In genomic region chr1:63934570-63935280, GRCm38 (mm10) we compare ENCODE assay signal across 19 mouse cellular contexts.
A peak's percentile ranks its signal among the peaks of the same experiment; 100 is the strongest.
DNase-seq lines count a peak whose midpoint lies in the region; TF ChIP-seq lines count a peak whose summit lies in the region.
"Had no signal": no experiment of that assay in that cellular context is flagged by ENCODE, and none has a peak within 500 bp of the region (broad histone marks: within the 10 kb centered on the region; RNA-seq: fewer than 3 reads in every experiment).

No protein-coding gene starts in this region.

- peaks cover 75% of the 10 kb centered on the region for H3K27me3 ChIP-seq in hindbrain, embryonic 10.5 days (ENCODE audit: insufficient read depth, poor library complexity, severe bottlenecking)
- H3K27me3 ChIP-seq: embryonic facial prominence, embryonic 15.5 days; forebrain, embryonic 13.5 days; limb, embryonic 13.5 days; liver, embryonic 15.5 days had no signal

- peak overlapping the region; percentile 72 for H3K27ac ChIP-seq in layer of hippocampus, adult 2 months
- H3K27ac ChIP-seq in hindbrain, embryonic 10.5 days: no peak overlapping the region
- H3K27ac ChIP-seq: embryonic facial prominence, embryonic 15.5 days; forebrain, embryonic 13.5 days; hindbrain, embryonic 15.5 days; limb, embryonic 13.5 days; liver, embryonic 15.5 days had no signal

- intact Hi-C loops in left cerebral cortex, postnatal 4 days (cut with DNase I): no loop called here

- 91% methylated on average over 8 of the region's 8 CpGs for WGBS in hindbrain, embryonic 10.5 days

- no peaks in the 10 kb centered on the region for H3K9me3 ChIP-seq in hindbrain, embryonic 10.5 days
- H3K9me3 ChIP-seq: embryonic facial prominence, embryonic 15.5 days; forebrain, embryonic 13.5 days; hindbrain, embryonic 15.5 days; limb, embryonic 13.5 days; liver, embryonic 15.5 days had no signal

- no peaks in the 10 kb centered on the region for H3K36me3 ChIP-seq in hindbrain, embryonic 10.5 days
- H3K36me3 ChIP-seq: embryonic facial prominence, embryonic 15.5 days; hindbrain, embryonic 15.5 days; limb, embryonic 13.5 days; liver, embryonic 15.5 days had no signal

- DNase-seq in left cerebral cortex, adult 11 months (ENCODE audit: low spot score): peak; percentile 62
- no peak for DNase-seq in left cerebral cortex, postnatal 4 days
- DNase-seq in layer of hippocampus, adult 2 months (ENCODE audit: low spot score in 2 of 2): peak; percentile 19 to 52
- peak; percentile 16 to 50 for DNase-seq in layer of hippocampus, postnatal 14 days (ENCODE audit: low spot score in 2 of 2)
- DNase-seq in right cerebral cortex, postnatal 36 days (ENCODE audit: low spot score in 2 of 2): peak; percentile 36 to 70
- no peak for DNase-seq in heart, postnatal 4 days
- DNase-seq in hindbrain, embryonic 10.5 days (ENCODE audit: low spot score): no peak
- DNase-seq: adrenal gland, adult 8-10 months; cerebellum, adult 8-10 months; kidney, adult 8-10 months; kidney, postnatal 36 days; lung, postnatal 14 days; retina, postnatal 1 day; thymus, adult 18-20 months had no signal

- no peak overlapping the region for H3K4me3 ChIP-seq in layer of hippocampus, adult 2 months
- no peak overlapping the region for H3K4me3 ChIP-seq in hindbrain, embryonic 10.5 days
- H3K4me3 ChIP-seq: embryonic facial prominence, embryonic 15.5 days; forebrain, embryonic 13.5 days; hindbrain, embryonic 15.5 days; limb, embryonic 13.5 days; liver, embryonic 15.5 days had no signal

- peaks cover 13% of the 10 kb centered on the region for H3K4me1 ChIP-seq in hindbrain, embryonic 10.5 days (replicated peaks)
- H3K4me1 ChIP-seq: embryonic facial prominence, embryonic 15.5 days; forebrain, embryonic 13.5 days; hindbrain, embryonic 15.5 days; limb, embryonic 13.5 days; liver, embryonic 15.5 days had no signal

- no peak for TF ChIP-seq CTCF in layer of hippocampus, adult 2 months (conservative IDR thresholded peaks at IDR 0.05)

Comparison
In these comparisons a context has a peak if more than half of its experiments do, and no peak if none do; other contexts are left out.
1. DNase-seq: peak in left cerebral cortex, adult 11 months (single experiment), layer of hippocampus, adult 2 months (2 of 2), layer of hippocampus, postnatal 14 days (2 of 2) and right cerebral cortex, postnatal 36 days (2 of 2); none in left cerebral cortex, postnatal 4 days (single experiment), heart, postnatal 4 days (single experiment) and hindbrain, embryonic 10.5 days (single experiment).